Mouse (Mus musculus) midbrain, embryonic 10.5 days (tissue): ENCODE data around the gene Dna2. TPM values are rescaled to one million over a fixed set of nuclear protein-coding genes. Genes with fewer than 3 reads are reported as not detected.
"Not testable (repeated sequence)": the region's sequence is repeated elsewhere in the genome, so short reads cannot be mapped to it uniquely, and the experiment has no call there.

Source experiments
- DNase-seq: peaks from one replicate; pipeline ENCODE4 v3.0.0-alpha.2; 2017; ENCODE audit warnings: low spot score
- H3K27ac ChIP-seq: fragments of 300-500 bp; sonication (generic); replicated peaks from 2 replicates; pipeline ENCODE4 v1.5.1; 2016; ENCODE audit warnings: mild to moderate bottlenecking
- H3K27me3 ChIP-seq: fragments of 300-500 bp; sonication (generic); 2 replicates; pipeline ENCODE4 v1.6.1; 2016; ENCODE audit warnings: low read depth, mild to moderate bottlenecking; ENCODE audit not compliant: poor library complexity, severe bottlenecking
- H3K36me3 ChIP-seq: fragments of 300-500 bp; sonication (generic); 2 replicates; pipeline ENCODE4 v1.6.1; 2016; ENCODE audit warnings: mild to moderate bottlenecking, moderate library complexity
- H3K4me1 ChIP-seq: fragments of 300-500 bp; sonication (generic); 2 replicates; pipeline ENCODE4 v1.6.1; 2016
- H3K4me3 ChIP-seq: fragments of 300-500 bp; sonication (generic); 2 replicates; pipeline ENCODE4 v1.5.1; 2016; ENCODE audit warnings: mild to moderate bottlenecking, moderate library complexity
- H3K9me3 ChIP-seq: fragments of 300-500 bp; sonication (generic); replicated peaks from 2 replicates; pipeline ENCODE4 v1.6.1; 2016; ENCODE audit warnings: mild to moderate bottlenecking
- WGBS: fragments of 180-500 bp; shearing (Covaris S2); methylation state at CpG from one replicate; pipeline ENCODE4 v1.1.7; 2016; 5-methylcytosine and 5-hydroxymethylcytosine counted together
- polyA plus RNA-seq: library from polyadenylated mRNA; unstranded; fragments of >200 nt; fragmentation: Nextera tagmentation; extraction: Ambion mirVana; gene quantifications from 2 replicates; pipeline ENCODE4 v1.2.1, GENCODE M21; 2016

The Dna2 gene
- polyA plus RNA-seq = 28.7 and 31.9 TPM in 2 replicates

DNA sequence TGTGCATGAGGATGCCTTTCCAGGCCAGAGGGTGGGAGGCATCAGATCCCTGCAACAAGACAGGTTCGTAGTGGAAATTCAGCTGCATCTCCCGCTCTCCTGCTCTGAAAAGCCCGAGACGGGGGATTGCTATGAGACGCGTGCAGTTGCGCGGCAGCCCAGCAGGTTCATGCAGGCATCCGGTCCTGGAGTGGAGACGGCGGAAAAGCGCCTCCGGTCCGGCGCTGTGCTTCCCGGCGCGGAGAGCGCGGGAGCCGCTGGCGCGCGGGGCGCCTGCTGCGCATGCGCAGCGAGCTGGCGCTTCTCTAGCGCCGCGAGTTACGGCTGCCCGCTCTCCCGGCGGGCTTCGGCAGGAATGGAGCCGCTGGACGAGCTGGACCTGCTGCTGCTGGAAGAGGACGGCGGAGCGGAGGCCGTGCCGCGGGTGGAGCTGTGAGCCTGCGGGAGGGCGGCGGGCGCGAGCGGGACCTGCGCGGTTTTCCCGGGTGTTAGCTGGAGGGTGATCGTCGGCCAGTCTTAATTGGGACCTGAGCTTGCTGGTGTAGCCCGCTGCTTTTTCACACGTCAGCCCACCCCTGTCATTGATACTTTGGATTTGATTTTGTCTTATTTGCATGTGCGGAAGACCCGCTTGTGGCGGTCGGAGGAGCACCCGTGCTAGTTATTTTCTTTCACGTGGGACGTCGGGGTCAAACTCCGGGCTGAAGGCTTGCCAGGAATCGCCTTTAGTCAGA, at the start of gene Dna2:
Dna2 (plus strand) TSS at position 289 of the 734 bp plus-strand sequence.
- under 1% methylated on average over 68 of the region's 68 CpGs for WGBS
- Histone ChIP-seq H3K27ac (peak within 1 kb of the TSS; percentile 92), H3K9me3 (no peaks in the 10 kb centered on the region), H3K36me3 (peaks cover 63% of the 10 kb centered on the region), H3K4me3 (peak within 1 kb of the TSS; percentile 80), H3K4me1 (peaks cover 9% of the 10 kb centered on the region), H3K27me3 (no peaks in the 10 kb centered on the region)
- peak; percentile 88 for DNase-seq

DNA sequence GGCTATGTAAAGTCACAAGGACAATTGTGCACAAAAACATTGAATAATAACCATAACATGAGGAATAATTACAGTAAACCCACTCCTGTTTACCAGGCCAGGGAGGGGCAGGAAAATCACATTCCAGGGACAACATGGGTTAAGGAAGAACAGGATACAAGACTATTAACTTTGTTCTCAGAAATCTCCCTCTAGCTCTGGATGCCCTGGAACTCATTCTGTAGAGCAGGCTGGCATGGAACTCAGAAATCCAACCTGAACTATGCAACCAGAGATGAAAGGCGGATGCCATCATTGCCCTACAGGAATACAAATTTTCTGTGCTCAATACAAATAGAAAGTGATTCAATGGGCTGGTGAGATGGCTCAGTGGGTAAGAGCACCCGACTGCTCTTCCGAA, 49.4 kb upstream of the Dna2 start:
- Histone ChIP-seq H3K36me3 (no peaks in the 10 kb centered on the region), H3K9me3 (no peaks in the 10 kb centered on the region), H3K27me3 (no peaks in the 10 kb centered on the region), H3K4me3 (no peak overlapping the region), H3K27ac (no peak overlapping the region), H3K4me1 (no peaks in the 10 kb centered on the region)
- DNase-seq = no peak
- WGBS = 95% methylated on average over 3 of the region's 3 CpGs

DNA sequence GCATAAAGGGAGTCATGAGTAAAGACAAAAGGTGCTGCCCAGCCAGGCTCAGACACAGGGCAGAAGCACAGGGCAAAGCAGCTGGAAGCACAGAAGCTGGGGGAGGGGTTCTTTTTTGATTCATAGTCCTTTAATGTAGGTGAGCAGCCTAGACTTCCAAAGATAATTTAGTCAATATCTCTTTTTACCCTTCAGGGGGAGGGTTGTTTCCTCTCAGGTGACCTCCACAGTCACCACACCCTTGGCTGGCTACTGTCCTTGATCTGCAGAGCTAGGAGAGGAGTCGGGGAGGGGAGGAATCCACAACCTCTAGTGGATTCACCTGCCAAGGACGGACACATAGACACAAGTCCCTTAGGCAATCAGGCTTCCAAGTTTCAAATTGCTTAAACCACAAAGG, 48.8 kb upstream of the Dna2 start:
- no peaks in the 10 kb centered on the region for H3K27me3 ChIP-seq
- no peak for DNase-seq
- WGBS = 83% methylated on average over 2 of the region's 2 CpGs
- no peak overlapping the region for H3K27ac ChIP-seq
- H3K4me3 ChIP-seq = no peak overlapping the region
- no peaks in the 10 kb centered on the region for H3K4me1 ChIP-seq
- no peaks in the 10 kb centered on the region for H3K36me3 ChIP-seq
- H3K9me3 ChIP-seq = no peaks in the 10 kb centered on the region

DNA sequence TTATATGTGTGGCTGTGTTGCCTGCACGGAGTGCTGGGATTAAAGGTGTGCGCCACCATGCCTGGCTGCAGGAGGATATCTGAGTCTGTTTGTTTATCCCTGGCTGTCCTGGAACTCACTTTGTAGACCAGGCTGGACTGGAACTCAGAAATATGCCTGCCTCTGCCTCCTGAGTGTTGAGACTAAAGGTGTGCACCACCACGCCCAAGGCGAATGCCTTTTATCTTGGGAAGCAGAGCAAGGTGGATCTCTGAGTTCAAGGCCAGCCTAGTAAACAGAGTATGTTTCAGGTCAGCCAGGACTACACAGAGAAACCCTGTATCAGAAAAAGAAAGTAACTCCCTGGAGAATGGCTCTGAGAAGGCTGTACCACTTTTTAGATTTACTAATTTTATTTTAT, 46.7 kb upstream of the Dna2 start:
- 91% methylated on average over 4 of the region's 4 CpGs for WGBS
- Histone ChIP-seq H3K9me3 (no peaks in the 10 kb centered on the region), H3K36me3 (no peaks in the 10 kb centered on the region), H3K27ac (no peak overlapping the region), H3K4me1 (no peaks in the 10 kb centered on the region), H3K27me3 (no peaks in the 10 kb centered on the region), H3K4me3 (no peak overlapping the region)
- no peak for DNase-seq

DNA sequence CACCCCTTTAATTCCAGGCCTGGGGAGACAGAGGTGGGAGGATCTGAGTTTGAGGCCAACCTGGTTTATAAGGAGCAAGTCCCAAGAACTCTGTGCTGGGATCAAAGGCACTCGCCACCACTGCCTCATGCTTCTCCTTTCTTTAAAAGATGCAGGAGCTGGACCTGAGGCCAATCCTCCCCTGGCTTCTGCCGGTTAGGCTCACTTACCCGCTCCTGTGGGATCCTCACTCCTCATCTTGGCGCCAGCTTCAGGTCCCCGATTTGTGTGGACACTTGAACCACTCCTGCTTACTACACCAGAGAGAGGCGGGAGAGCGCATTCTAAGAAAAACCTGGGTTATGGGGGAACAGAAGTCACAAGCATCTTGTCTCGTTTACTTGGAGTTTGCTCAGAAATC, 45.0 kb upstream of the Dna2 start:
- Histone ChIP-seq H3K4me3 (no peak overlapping the region), H3K4me1 (no peaks in the 10 kb centered on the region), H3K36me3 (no peaks in the 10 kb centered on the region), H3K27ac (no peak overlapping the region), H3K9me3 (no peaks in the 10 kb centered on the region), H3K27me3 (no peaks in the 10 kb centered on the region)
- DNase-seq = no peak
- whole genome bisulfite sequencing = 46% methylated on average over 8 of the region's 8 CpGs

DNA sequence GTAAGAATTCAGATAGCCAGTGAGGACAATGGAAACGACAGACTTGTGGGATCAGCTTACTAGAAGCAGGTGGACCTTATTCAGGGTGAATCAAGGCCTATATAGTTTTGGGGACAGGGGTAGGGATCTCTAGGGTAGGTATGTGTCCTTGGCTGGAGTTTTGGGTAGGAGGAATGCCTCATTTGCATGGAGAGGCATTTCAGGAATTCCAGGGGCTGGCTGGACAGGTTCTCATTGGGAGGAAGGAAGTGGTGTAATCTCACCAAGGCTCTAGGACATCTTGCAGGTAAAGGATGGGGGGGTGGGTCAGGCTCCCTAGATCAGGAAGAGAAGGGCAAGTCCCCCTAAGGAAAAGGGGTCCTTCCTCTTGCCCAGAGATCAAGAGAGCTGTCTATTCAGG, 44.0 kb upstream of the Dna2 start:
- no peaks in the 10 kb centered on the region for H3K9me3 ChIP-seq
- no peaks in the 10 kb centered on the region for H3K27me3 ChIP-seq
- no peaks in the 10 kb centered on the region for H3K4me1 ChIP-seq
- no peaks in the 10 kb centered on the region for H3K36me3 ChIP-seq
- DNase-seq = no peak
- no peak overlapping the region for H3K27ac ChIP-seq
- no peak overlapping the region for H3K4me3 ChIP-seq
- 56% methylated on average over 1 of the region's 1 CpGs for WGBS

DNA sequence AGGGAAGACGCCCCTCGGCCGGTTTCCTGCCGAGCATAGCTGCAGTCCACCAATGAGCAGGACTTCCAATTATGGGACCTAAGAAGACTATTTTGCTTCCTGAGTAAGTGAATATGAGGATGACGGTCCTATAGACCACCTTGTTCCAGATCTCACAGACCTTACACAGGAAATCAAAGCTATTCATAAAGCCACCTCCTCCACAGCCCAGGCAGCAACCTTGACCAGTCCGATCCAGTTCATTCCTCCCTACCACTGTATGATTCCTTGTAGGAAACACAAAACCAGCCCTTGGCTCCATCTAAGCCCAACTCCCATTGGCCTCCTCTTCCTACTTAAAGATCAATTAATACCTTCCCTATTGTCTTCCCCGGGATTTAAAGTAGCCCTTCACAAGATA, 40.5 kb upstream of the Dna2 start:
- no peak for DNase-seq
- no peaks in the 10 kb centered on the region for H3K4me1 ChIP-seq
- no peaks in the 10 kb centered on the region for H3K27me3 ChIP-seq
- WGBS = 92% methylated on average over 7 of the region's 7 CpGs
- no peaks in the 10 kb centered on the region for H3K36me3 ChIP-seq
- H3K9me3 ChIP-seq = no peaks in the 10 kb centered on the region
- no peak overlapping the region for H3K4me3 ChIP-seq
- H3K27ac ChIP-seq = no peak overlapping the region

DNA sequence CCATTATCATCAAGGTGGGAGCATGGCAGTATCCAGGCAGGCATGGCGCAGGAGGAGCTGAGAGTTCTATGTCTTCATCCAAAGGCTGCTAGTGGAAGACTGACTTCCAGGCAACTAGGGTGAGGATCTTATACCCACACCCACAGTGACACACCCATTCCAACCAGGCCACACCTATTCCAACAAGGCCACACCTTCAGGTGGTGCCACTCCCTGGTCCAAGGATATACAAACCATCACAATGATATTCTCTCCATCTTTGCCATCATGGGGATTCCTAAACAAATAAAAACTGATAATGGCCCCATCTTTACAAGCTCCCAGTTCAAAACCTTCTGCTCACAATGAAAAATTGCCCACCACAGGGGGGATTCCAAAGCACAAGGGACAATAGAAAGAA, 37.9 kb upstream of the Dna2 start, which contains the start of gene Tet1:
Tet1 (minus strand) TSS at position 101 of the 400 bp plus-strand sequence.
- H3K4me1 ChIP-seq, DNase-seq, H3K4me3 ChIP-seq, H3K27ac ChIP-seq, H3K27me3 ChIP-seq, H3K36me3 ChIP-seq, H3K9me3 ChIP-seq: not testable (repeated sequence)
- no CpG with 5 or more reads among the region's 1 CpGs for WGBS

DNA sequence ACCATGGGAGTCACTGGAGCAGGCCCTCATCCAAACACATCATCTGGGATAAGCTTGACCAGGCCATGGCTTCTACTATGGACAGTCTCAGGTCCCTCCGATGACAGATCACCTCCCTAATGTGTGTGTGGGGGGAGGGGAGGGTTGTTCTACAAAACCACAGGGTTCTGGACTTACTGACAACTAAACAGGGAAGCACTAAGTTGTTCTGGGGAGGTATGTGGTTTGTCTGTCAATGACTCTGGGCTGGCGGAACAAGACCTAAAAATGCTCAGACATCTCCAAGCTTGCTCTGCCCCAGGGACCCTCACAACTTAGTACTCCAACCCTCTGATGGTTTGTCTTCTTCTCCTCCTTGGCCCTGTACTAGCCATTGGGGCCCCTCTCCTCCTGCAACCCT, 35.7 kb upstream of the Dna2 start:
- no peak overlapping the region for H3K4me3 ChIP-seq
- H3K27me3 ChIP-seq = no peaks in the 10 kb centered on the region
- H3K9me3 ChIP-seq = no peaks in the 10 kb centered on the region
- 89% methylated on average over 2 of the region's 2 CpGs for WGBS
- DNase-seq = no peak
- no peaks in the 10 kb centered on the region for H3K36me3 ChIP-seq
- H3K27ac ChIP-seq = no peak overlapping the region
- H3K4me1 ChIP-seq = no peaks in the 10 kb centered on the region

DNA sequence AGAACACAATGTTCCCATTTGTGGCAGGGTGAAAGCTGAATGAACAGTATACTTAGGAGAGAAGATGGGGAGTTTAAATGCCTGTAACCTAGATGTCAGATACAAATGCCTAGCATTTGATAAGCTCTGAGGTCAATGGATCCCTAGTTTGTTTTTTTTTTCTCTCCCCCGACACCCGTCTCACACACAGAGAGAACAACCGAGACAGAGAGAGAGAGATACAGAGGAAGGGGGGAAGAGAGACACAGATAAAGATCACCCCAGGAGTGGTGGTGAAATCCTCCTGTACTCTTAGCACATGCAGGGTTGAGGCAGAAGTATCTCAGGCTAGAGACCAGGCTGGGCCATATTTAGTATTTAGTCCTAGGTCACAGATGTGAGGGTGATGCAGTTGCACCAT, 27.8 kb upstream of the Dna2 start:
- 85% methylated on average over 3 of the region's 3 CpGs for WGBS

DNA sequence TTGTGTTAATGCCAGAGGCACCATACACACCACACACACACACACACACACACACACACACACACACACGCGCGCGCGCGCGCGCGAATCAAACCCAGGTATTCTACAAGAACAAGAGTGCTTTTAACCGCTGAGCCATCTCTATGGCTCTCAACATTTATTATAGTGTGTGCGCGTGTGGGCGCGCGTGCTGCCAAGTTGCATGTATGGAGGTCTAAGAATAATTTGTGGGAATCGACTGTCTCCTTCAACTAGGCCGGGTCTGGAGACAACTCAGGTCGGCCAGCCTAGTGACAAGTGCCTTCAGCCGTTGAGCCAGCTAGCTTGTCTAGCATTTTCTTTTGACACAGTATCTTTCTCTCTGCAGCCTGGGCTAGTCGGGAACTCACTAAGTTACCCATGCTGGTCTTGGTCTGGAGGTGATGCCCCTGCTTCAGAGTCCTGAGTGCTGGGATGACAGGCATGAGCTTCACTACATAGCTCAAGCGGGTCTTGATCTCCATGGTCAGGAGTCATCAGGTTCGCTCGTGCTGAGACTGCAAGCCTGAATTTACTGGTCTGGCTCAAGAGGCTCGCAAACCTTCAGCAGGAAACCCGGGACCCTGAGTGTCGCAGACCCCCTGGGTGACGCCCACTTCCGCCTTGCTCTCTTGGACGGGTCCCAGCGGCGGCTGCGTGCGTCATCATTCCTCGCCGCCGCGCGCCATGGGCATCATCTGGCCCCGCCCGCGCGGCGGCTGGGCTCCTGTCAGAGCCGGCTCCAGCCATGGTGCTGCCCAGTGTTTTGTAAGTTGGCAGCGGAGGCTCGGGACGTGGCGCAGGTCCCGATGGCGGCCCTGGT, 26.7 kb upstream of the Dna2 start, which contains the start of gene Slc25a16:
Slc25a16 (plus strand) TSS at position 709 of the 841 bp plus-strand sequence.
- Histone ChIP-seq H3K9me3 (no peaks in the 10 kb centered on the region), H3K4me3 (peak within 1 kb of the TSS; percentile 87), H3K4me1 (peaks cover 17% of the 10 kb centered on the region), H3K36me3 (no peaks in the 10 kb centered on the region), H3K27ac (peak within 1 kb of the TSS; percentile 86), H3K27me3 (no peaks in the 10 kb centered on the region)
- 7% methylated on average over 50 of the region's 50 CpGs for WGBS
- DNase-seq = peak; percentile 93

More for the DNA sequence above, 27.8 kb upstream of the Dna2 start:
- H3K4me1 ChIP-seq = peaks cover 17% of the 10 kb centered on the region
- H3K27ac ChIP-seq = no peak overlapping the region
- DNase-seq = no peak
- H3K27me3 ChIP-seq = no peaks in the 10 kb centered on the region
- no peaks in the 10 kb centered on the region for H3K9me3 ChIP-seq
- no peaks in the 10 kb centered on the region for H3K36me3 ChIP-seq
- H3K4me3 ChIP-seq = no peak overlapping the region

DNA sequence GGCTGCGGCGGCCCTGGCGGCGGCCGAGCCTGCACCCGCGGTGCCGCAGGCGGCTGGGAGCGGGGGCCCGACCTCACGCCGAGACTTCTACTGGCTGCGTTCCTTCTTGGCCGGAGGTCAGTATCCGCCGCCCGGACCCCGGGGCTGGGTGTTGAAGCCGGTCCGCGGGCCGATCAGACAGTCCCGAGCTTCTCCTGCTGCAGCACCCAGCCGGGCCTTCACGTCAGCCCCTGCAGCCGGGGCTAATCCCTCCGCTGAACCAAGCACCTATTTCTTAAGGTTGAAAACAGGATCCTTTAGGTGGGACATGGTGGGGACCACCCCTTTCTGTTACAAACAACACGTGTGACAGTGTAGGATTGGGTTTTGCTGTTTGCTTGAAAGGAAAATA, 26.1 kb upstream of the Dna2 start:
- H3K27me3 ChIP-seq = no peaks in the 10 kb centered on the region
- H3K9me3 ChIP-seq = no peaks in the 10 kb centered on the region
- 0% methylated on average over 29 of the region's 29 CpGs for WGBS
- H3K4me3 ChIP-seq = peak overlapping the region; percentile 87
- DNase-seq = no peak
- H3K36me3 ChIP-seq = no peaks in the 10 kb centered on the region
- H3K27ac ChIP-seq = peak overlapping the region; percentile 86
- H3K4me1 ChIP-seq = peaks cover 17% of the 10 kb centered on the region

DNA sequence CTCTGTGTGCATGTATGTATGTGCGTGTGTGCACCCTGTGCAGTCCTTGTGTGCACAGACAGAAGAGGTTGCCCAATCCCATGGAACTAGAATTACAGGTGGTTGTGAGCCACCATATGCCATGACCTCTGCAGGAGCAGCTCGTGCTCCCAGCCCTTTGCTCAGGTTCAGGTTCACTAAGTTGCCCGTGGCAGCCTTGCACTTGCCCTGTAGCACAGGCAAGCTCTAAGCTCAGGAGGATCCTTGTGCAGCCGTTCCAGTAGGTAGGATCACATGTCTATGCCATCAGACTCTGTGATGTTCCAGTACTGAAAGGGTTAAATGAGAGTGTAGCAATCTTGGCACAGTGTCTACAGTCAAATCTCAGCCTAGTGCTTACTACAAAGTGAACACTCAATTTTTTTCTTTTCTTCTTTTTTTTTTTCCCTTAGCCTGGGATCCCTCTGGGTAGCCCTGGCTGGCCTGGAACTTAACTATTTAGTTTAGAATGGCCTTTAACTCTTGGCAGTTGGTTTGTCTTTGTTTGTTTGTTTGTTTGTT, 22.7 kb upstream of the Dna2 start:
- no peak for DNase-seq
- Histone ChIP-seq H3K27me3 (no peaks in the 10 kb centered on the region), H3K4me3 (no peak overlapping the region), H3K36me3 (peaks cover 13% of the 10 kb centered on the region), H3K4me1 (peaks cover 17% of the 10 kb centered on the region), H3K27ac (no peak overlapping the region), H3K9me3 (no peaks in the 10 kb centered on the region)
- WGBS = 91% methylated on average over 4 of the region's 4 CpGs
